Mouse (Mus musculus) CH12.LX (cell line): ENCODE data around the gene Mfge8.

Experiments used
- BHLHE40 ChIP-seq: IDR thresholded peaks from 2 replicates; pipeline ENCODE4 v1.6.1; 2011; ENCODE audit warnings: mild to moderate bottlenecking, low read depth, low read length, improper control_type of control experiment
- CTCF ChIP-seq, 2 experiments: IDR thresholded peaks in 1 of 2; conservative IDR thresholded peaks in 1 of 2; 2 replicates each; pipeline ENCODE4 v1.5.1; 2011 to 2012; ENCODE audit warnings: low read depth in 2 of 2, low read length in 2 of 2, improper control_type of control experiment in 1 of 2, inconsistent platforms in 1 of 2, mild to moderate bottlenecking in 1 of 2, moderate library complexity in 1 of 2
- E2F4 ChIP-seq: IDR thresholded peaks from 2 replicates; pipeline ENCODE4 v1.6.1; 2011; ENCODE audit warnings: low read depth, low read length, improper control_type of control experiment; ENCODE audit not compliant: insufficient replicate concordance
- ELF1 ChIP-seq: IDR thresholded peaks from 2 replicates; pipeline ENCODE4 v1.6.1; 2014; ENCODE audit warnings: low read depth, mild to moderate bottlenecking, inconsistent platforms, low read length, improper control_type of control experiment
- EP300 ChIP-seq: IDR thresholded peaks from 2 replicates; pipeline ENCODE4 v1.6.1; 2011; ENCODE audit warnings: low read length, improper control_type of control experiment
- MAX ChIP-seq: IDR thresholded peaks from 2 replicates; pipeline ENCODE4 v1.6.1; 2011; ENCODE audit warnings: low read length, improper control_type of control experiment
- MEF2A ChIP-seq: IDR thresholded peaks from 2 replicates; pipeline ENCODE4 v1.6.1; 2014; ENCODE audit warnings: low read depth, mild to moderate bottlenecking, inconsistent platforms, low read length, improper control_type of control experiment, borderline replicate concordance
- MYC ChIP-seq: IDR thresholded peaks from 2 replicates; pipeline ENCODE4 v1.6.1; 2011; ENCODE audit warnings: low read depth, mild to moderate bottlenecking, improper control_type of control experiment, low read length
- POLR2A ChIP-seq: IDR thresholded peaks from 2 replicates; pipeline ENCODE4 v1.6.1; 2011; ENCODE audit warnings: low read depth, mild to moderate bottlenecking, improper control_type of control experiment, low read length
- RAD21 ChIP-seq: IDR thresholded peaks from 2 replicates; pipeline ENCODE4 v1.6.1; 2011; ENCODE audit warnings: low read depth, mild to moderate bottlenecking, low read length, improper control_type of control experiment, moderate library complexity
- SIN3A ChIP-seq: IDR thresholded peaks from 2 replicates; pipeline ENCODE4 v1.6.1; 2012; ENCODE audit warnings: low read length, improper control_type of control experiment, inconsistent platforms
- USF1 ChIP-seq: IDR thresholded peaks from 2 replicates; pipeline ENCODE4 v1.6.1; 2014; ENCODE audit warnings: low read depth, mild to moderate bottlenecking, inconsistent platforms, low read length, improper control_type of control experiment
- ZMIZ1 ChIP-seq: IDR thresholded peaks from 2 replicates; pipeline ENCODE4 v1.6.1; 2012; ENCODE audit warnings: low read depth, mild to moderate bottlenecking, inconsistent platforms, low read length, improper control_type of control experiment

GRCm38 (mm10) chr7:79183417-79183816 lies 34.6 kb upstream of the Mfge8 start:
- TF ChIP-seq BHLHE40 (no peak), EP300 (no peak), USF1 (no peak), MAX (no peak), MEF2A (no peak), ZMIZ1 (no peak), ELF1 (no peak), CTCF (conservative IDR thresholded peaks at IDR 0.05 in 1 of 2, IDR thresholded peaks at IDR 0.05 in 1 of 2; ENCODE audit: low read depth in 2 of 2, low read length in 2 of 2) (no peak), SIN3A (no peak), MYC (no peak), E2F4 (no peak), RAD21 (no peak), POLR2A (no peak)
